Mouse (Mus musculus) layer of hippocampus, adult 9-10 months (tissue): ENCODE results near the gene Tm7sf3.
A peak's percentile ranks its signal among the peaks of the same experiment; 100 is the strongest.

Experiments used
- DNase-seq: peaks from one replicate; pipeline ENCODE4 v3.0.0; 2022; ENCODE audit warnings: low spot score

Gene Tm7sf3

GRCm38 (mm10) chr6:146642276-146643183 lies at the start of gene Tm7sf3, which contains the start of gene Med21:
Gene Tm7sf3 (minus strand): TSS chr6:146642824.
Gene Med21 (plus strand): TSS chr6:146642547.
- peak; percentile 93 for DNase-seq

- no peak for DNase-seq
These were observed 46.2 kb upstream of the Tm7sf3 start for GRCm38 (mm10) chr6:146688861-146689260.

- DNase-seq = no peak
These were observed 45.4 kb upstream of the Tm7sf3 start for GRCm38 (mm10) chr6:146688010-146688409.

- DNase-seq = no peak
These were observed 44.0 kb upstream of the Tm7sf3 start for GRCm38 (mm10) chr6:146686463-146687196.

- no peak for DNase-seq
These were observed 43.2 kb upstream of the Tm7sf3 start for GRCm38 (mm10) chr6:146685781-146686308.

GRCm38 (mm10) chr6:146683881-146684280 lies 41.3 kb upstream of the Tm7sf3 start:
- no peak for DNase-seq

GRCm38 (mm10) chr6:146678136-146679070 lies 35.8 kb upstream of the Tm7sf3 start:
- DNase-seq = no peak

GRCm38 (mm10) chr6:146676904-146677303 lies 34.3 kb upstream of the Tm7sf3 start:
- DNase-seq = no peak

- DNase-seq = no peak
These were observed 32.4 kb upstream of the Tm7sf3 start for GRCm38 (mm10) chr6:146674881-146675536.

GRCm38 (mm10) chr6:146674420-146674819 lies 31.8 kb upstream of the Tm7sf3 start:
- DNase-seq = no peak

GRCm38 (mm10) chr6:146673696-146674095 lies 31.1 kb upstream of the Tm7sf3 start:
- DNase-seq = no peak

GRCm38 (mm10) chr6:146672106-146672505 lies 29.5 kb upstream of the Tm7sf3 start:
- no peak for DNase-seq

- DNase-seq = no peak
These were observed 28.6 kb upstream of the Tm7sf3 start for GRCm38 (mm10) chr6:146670956-146671855.

GRCm38 (mm10) chr6:146668606-146669005 lies 26.0 kb upstream of the Tm7sf3 start:
- no peak for DNase-seq

- DNase-seq = no peak
These were observed 24.2 kb upstream of the Tm7sf3 start for GRCm38 (mm10) chr6:146666811-146667210.

- DNase-seq = no peak
These were observed 22.8 kb upstream of the Tm7sf3 start for GRCm38 (mm10) chr6:146665408-146665807.

- DNase-seq = no peak
These were observed 22.3 kb upstream of the Tm7sf3 start for GRCm38 (mm10) chr6:146664917-146665316.

GRCm38 (mm10) chr6:146664116-146664515 lies 21.5 kb upstream of the Tm7sf3 start:
- DNase-seq = no peak

- no peak for DNase-seq
These were observed 20.1 kb upstream of the Tm7sf3 start for GRCm38 (mm10) chr6:146662679-146663078.

GRCm38 (mm10) chr6:146661655-146662054 lies 19.0 kb upstream of the Tm7sf3 start:
- DNase-seq = no peak
